Mouse (Mus musculus): ENCODE measurements at regions not wholly inside any gene's neighbourhood (a gene's known extent, or its start where the extent isn't known, plus 50 kb on each side); places are given as distances from the start of the nearest gene placed in this dataset.

DNA sequence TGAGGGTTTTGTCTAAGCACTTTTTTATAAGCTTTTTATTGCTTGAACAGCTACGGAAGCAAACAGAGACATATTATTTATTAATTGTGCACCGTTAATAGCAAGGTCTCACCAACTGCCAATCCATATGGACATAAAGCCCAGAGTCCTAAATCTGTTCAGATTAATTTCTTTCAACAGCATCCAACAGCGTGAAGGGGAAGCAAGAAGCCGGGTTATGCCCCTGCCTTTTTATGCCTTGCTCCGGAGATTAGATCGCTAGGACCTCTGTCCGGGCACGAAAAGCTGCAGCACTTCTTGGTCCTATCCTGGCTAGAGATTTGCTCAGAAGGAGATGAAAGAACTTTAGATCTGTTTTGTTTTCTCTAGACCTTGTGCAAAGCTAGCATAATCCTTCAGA is 289.6 kb upstream of the Epha7 start:
- Histone ChIP-seq H3K4me2 (replicated peaks; ENCODE audit: low read depth) (no peak overlapping the region), H3K4me1 (replicated peaks; ENCODE audit: control insufficient read depth, insufficient read depth, low read length) (no peaks in the 10 kb centered on the region), H3K36me3 (ENCODE audit: control insufficient read depth, insufficient read depth) (no peaks in the 10 kb centered on the region), H3K4me3 (ENCODE audit: low read depth, low read length) (no peak overlapping the region), H3K9ac (ENCODE audit: low read depth, low read length) (no peak overlapping the region), H3K9me3 (ENCODE audit: control insufficient read depth) (no peaks in the 10 kb centered on the region), H3K27ac (ENCODE audit: low read depth, low read length) (no peak overlapping the region), H3K27me3 (replicated peaks; ENCODE audit: control insufficient read depth, insufficient read depth, low read length) (no peaks in the 10 kb centered on the region)
- WGBS, result 48% methylated on average over 8 of the region's 8 CpGs
- no peak for TF ChIP-seq CTCF (IDR thresholded peaks at IDR 0.05; ENCODE audit: low read depth)
- ATAC-seq, result no peak

DNA sequence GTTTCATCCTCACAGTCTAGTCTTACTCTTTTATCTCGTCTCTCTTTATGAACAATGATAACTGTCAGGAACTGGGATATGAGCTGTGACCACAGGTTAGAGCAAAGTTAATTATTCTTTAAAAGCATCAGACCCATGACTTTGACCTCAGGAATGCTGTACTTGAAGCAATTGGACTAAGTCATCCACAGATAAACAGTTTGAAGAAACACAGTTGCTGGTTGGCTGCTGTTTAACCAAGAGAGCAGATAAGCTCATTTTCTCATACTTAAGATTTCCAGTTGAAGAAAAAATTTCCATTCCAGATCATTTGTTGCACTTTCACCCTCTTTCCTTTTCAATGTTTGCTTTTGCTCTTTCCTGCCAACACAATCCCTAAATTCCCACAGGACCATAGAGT is 270.7 kb upstream of the Epha7 start:
- no peak overlapping the region for H3K27ac ChIP-seq (ENCODE audit: low read depth, low read length)
- no peak overlapping the region for H3K4me3 ChIP-seq (ENCODE audit: low read depth, low read length)
- no peak for TF ChIP-seq CTCF (IDR thresholded peaks at IDR 0.05; ENCODE audit: low read depth)
- no peak overlapping the region for H3K9ac ChIP-seq (ENCODE audit: low read depth, low read length)
- no peaks in the 10 kb centered on the region for H3K4me1 ChIP-seq (replicated peaks; ENCODE audit: control insufficient read depth, insufficient read depth, low read length)
- WGBS, result 4% methylated on average over 1 of the region's 1 CpGs
- no peaks in the 10 kb centered on the region for H3K27me3 ChIP-seq (replicated peaks; ENCODE audit: control insufficient read depth, insufficient read depth, low read length)
- no peaks in the 10 kb centered on the region for H3K36me3 ChIP-seq (ENCODE audit: control insufficient read depth, insufficient read depth)
- H3K9me3 ChIP-seq (ENCODE audit: control insufficient read depth), result no peaks in the 10 kb centered on the region
- no peak overlapping the region for H3K4me2 ChIP-seq (replicated peaks; ENCODE audit: low read depth)
- ATAC-seq, result peak; percentile 85

DNA sequence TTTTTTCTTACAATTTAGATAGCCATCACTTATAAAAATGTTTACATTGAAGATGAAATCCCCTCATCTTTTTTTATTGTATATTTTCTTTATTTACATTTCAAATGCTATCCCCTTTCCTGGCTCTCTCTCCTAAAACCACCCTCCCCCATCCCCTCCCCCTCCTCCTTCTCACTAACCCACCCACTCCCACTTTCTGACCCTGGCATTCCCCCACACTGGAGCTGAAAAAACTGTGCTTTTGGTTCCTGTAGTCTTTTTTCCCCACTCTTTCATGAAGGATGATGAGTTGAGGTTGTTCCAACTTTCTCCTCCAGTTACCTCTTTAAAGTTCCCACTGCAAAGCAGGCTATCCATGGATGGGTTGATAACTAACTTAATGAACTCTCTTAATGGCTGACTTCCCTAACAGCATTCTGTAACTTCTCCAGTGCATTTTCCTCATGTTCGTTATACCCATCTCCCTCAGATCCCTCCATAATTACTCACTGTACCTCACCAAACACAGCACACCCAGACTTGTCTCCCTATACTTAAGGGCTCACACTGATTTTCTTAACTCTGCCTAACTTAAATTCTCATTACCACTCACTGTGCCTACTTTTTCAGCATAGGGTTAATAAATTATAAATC is 270.1 kb upstream of the Epha7 start:
- no peaks in the 10 kb centered on the region for H3K36me3 ChIP-seq (ENCODE audit: control insufficient read depth, insufficient read depth)
- H3K27ac ChIP-seq (ENCODE audit: low read depth, low read length), result no peak overlapping the region
- TF ChIP-seq CTCF (IDR thresholded peaks at IDR 0.05; ENCODE audit: low read depth), result no peak
- ATAC-seq, result no peak
- H3K4me1 ChIP-seq (replicated peaks; ENCODE audit: control insufficient read depth, insufficient read depth, low read length), result no peaks in the 10 kb centered on the region
- no peak overlapping the region for H3K4me2 ChIP-seq (replicated peaks; ENCODE audit: low read depth)
- no peaks in the 10 kb centered on the region for H3K27me3 ChIP-seq (replicated peaks; ENCODE audit: control insufficient read depth, insufficient read depth, low read length)
- no peak overlapping the region for H3K9ac ChIP-seq (ENCODE audit: low read depth, low read length)
- 63% methylated on average over 1 of the region's 1 CpGs for WGBS
- no peak overlapping the region for H3K4me3 ChIP-seq (ENCODE audit: low read depth, low read length)
- H3K9me3 ChIP-seq (ENCODE audit: control insufficient read depth), result no peaks in the 10 kb centered on the region

DNA sequence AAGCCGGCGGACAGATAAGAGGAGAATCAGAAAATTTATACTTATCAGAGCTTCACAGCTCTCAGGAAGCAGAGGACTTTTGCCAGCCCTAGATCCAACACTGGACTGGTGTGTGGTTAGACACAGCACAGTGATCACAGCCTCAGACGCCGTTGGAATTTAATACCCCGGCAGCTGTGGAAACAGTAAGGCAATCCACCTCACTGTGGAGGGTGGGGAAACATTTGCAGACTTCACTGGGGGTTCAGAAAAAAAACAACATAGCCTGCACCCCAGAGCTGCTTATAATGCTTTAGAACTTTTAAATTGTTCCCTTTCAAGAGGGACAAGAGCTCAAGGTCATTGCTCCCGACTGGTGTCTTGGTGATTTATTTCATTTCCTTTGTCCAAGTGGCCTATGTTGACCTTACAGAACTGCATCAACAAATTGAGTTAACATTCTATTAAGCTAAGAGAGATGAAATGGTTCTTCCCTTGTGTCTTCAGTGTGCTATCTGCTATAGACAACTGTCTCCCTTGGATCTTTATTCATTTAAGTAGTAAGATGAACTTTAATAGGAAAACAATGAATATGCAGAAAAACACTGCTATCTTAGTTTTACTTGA is 264.6 kb upstream of the Epha7 start:
- no peak overlapping the region for H3K4me2 ChIP-seq (replicated peaks; ENCODE audit: low read depth)
- 41% methylated on average over 6 of the region's 6 CpGs for WGBS
- H3K4me1 ChIP-seq (replicated peaks; ENCODE audit: control insufficient read depth, insufficient read depth, low read length), result no peaks in the 10 kb centered on the region
- ATAC-seq, result no peak
- H3K9me3 ChIP-seq (ENCODE audit: control insufficient read depth), result no peaks in the 10 kb centered on the region
- H3K4me3 ChIP-seq (ENCODE audit: low read depth, low read length), result no peak overlapping the region
- no peaks in the 10 kb centered on the region for H3K27me3 ChIP-seq (replicated peaks; ENCODE audit: control insufficient read depth, insufficient read depth, low read length)
- H3K9ac ChIP-seq (ENCODE audit: low read depth, low read length), result no peak overlapping the region
- H3K27ac ChIP-seq (ENCODE audit: low read depth, low read length), result no peak overlapping the region
- H3K36me3 ChIP-seq (ENCODE audit: control insufficient read depth, insufficient read depth), result no peaks in the 10 kb centered on the region
- no peak for TF ChIP-seq CTCF (IDR thresholded peaks at IDR 0.05; ENCODE audit: low read depth)

DNA sequence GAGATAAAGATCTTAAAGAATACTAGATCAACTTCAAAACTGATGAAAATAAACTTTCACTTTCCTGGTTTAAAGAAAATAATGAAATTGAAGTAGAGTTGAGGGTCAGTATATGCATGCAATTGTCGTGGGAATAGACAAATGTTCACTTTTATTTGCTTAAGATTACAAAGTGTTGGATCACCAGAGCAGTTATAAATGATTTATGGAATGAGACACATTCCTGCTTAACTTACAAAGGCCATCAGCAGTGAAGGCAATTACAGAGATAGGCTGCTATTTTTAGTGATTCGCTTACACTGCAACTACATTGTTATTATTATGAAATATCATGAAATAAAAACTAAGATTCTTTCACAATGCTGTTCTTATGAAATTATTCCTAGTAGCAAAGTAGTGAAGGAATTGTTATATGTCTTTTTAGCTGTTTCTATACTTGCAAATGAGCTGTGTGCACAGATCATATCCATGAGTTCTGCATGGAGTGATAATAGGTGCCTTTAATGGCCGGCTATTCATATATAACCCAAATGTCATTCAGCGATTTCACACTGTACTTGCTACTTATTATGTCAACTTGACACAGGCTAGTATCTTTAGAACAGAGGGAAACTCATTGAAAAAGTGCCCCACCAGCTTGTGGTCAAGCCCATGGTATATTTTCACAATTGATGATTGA is 241.7 kb upstream of the Epha7 start:
- Histone ChIP-seq H3K27me3 (replicated peaks; ENCODE audit: control insufficient read depth, insufficient read depth, low read length) (no peaks in the 10 kb centered on the region), H3K9ac (ENCODE audit: low read depth, low read length) (no peak overlapping the region), H3K9me3 (ENCODE audit: control insufficient read depth) (no peaks in the 10 kb centered on the region), H3K27ac (ENCODE audit: low read depth, low read length) (no peak overlapping the region), H3K4me2 (replicated peaks; ENCODE audit: low read depth) (no peak overlapping the region), H3K4me3 (ENCODE audit: low read depth, low read length) (no peak overlapping the region), H3K36me3 (ENCODE audit: control insufficient read depth, insufficient read depth) (no peaks in the 10 kb centered on the region), H3K4me1 (replicated peaks; ENCODE audit: control insufficient read depth, insufficient read depth, low read length) (no peaks in the 10 kb centered on the region)
- 41% methylated on average over 4 of the region's 4 CpGs for WGBS
- no peak for TF ChIP-seq CTCF (IDR thresholded peaks at IDR 0.05; ENCODE audit: low read depth)
- no peak for ATAC-seq

DNA sequence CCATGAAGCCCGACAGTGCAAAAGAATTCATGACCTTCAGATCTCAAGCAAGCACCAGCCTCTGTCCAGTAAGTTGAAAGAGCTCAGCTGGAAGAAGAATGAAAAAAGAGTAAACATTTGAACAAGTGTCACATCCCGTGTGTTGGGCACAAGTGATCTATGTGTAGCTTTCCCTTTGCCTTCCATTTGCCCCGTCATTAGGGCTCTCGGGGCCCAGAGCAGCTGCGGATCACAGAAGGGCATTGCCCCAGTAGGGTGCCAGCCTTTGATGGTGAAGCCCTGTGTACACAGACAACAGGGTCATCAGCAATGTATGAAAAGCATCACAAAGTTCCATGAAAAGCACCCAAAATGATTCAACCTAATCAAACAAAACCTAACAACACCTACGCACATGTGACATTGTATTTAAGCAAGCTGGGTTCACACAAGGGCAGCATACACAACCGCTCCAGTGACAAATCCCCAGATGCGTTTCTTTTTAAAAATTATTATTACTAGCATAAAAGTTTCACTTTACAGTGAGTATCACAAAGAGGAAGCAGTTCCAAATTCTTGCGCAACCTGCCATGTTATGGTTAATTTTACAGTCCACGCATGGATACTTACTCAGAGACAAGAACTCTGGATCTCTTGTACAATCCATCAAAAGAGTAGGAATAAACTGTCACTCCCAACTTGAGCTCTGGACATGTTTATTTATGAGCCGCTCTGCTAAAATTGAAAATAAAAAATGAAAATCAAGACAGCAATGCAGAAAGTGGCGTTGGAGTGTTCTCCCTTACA is 224.0 kb upstream of the Epha7 start:
- H3K4me1 ChIP-seq (replicated peaks; ENCODE audit: control insufficient read depth, insufficient read depth, low read length), result no peaks in the 10 kb centered on the region
- WGBS, result 76% methylated on average over 12 of the region's 12 CpGs
- no peaks in the 10 kb centered on the region for H3K9me3 ChIP-seq (ENCODE audit: control insufficient read depth)
- no peaks in the 10 kb centered on the region for H3K27me3 ChIP-seq (replicated peaks; ENCODE audit: control insufficient read depth, insufficient read depth, low read length)
- H3K4me3 ChIP-seq (ENCODE audit: low read depth, low read length), result no peak overlapping the region
- H3K36me3 ChIP-seq (ENCODE audit: control insufficient read depth, insufficient read depth), result no peaks in the 10 kb centered on the region
- ATAC-seq, result no peak
- H3K9ac ChIP-seq (ENCODE audit: low read depth, low read length), result no peak overlapping the region
- H3K27ac ChIP-seq (ENCODE audit: low read depth, low read length), result no peak overlapping the region
- no peak overlapping the region for H3K4me2 ChIP-seq (replicated peaks; ENCODE audit: low read depth)
- TF ChIP-seq CTCF (IDR thresholded peaks at IDR 0.05; ENCODE audit: low read depth), result no peak

All from intestine, postnatal 0 days (tissue).